Comparison of ENCODE assay signal across 14 mouse cellular contexts in genomic region chr1:184881211-184881610, GRCm38 (mm10). TPM values are rescaled to one million over a fixed set of nuclear protein-coding genes. Genes with fewer than 3 reads are reported as not detected.
DNase-seq lines count a peak whose midpoint lies in the region; ATAC-seq and TF ChIP-seq lines count a peak whose summit lies in the region.
"Had no signal": no experiment of that assay in that cellular context is flagged by ENCODE, and none has a peak within 500 bp of the region (broad histone marks: within the 10 kb centered on the region; RNA-seq: fewer than 3 reads in every experiment).

No protein-coding gene starts in this region.

- 86% methylated on average over 5 of the region's 5 CpGs for WGBS in kidney, embryonic 16.5 days
- WGBS in liver, embryonic 12.5 days (ENCODE audit: insufficient replicate concordance), result 71% methylated on average over 5 of the region's 5 CpGs

- peak overlapping the region; percentile 77 for H3K4me3 ChIP-seq in gastrocnemius, adult 2 months
- H3K4me3 ChIP-seq in kidney, embryonic 16.5 days (ENCODE audit: low read length), result peak overlapping the region; percentile 61
- H3K4me3 ChIP-seq in brown adipose tissue, adult 24 weeks (ENCODE audit: insufficient read depth, low read depth, low read length), result peak overlapping the region; percentile 90
- H3K4me3 ChIP-seq in liver, embryonic 12.5 days, result peak overlapping the region; percentile 55
- H3K4me3 ChIP-seq: hindbrain, embryonic 12.5 days had no signal

- no peak for DNase-seq in gastrocnemius, adult 2 months
- DNase-seq in gastrocnemius, postnatal 10 days, result no peak
- DNase-seq in kidney, postnatal 14 days, result no peak
- no peak for DNase-seq in layer of hippocampus, adult 9-11 months
- DNase-seq: cerebellum, adult 9-11 months; midbrain, embryonic 14.5 days; thymus, adult 2 months had no signal

- H3K9ac ChIP-seq in kidney, embryonic 16.5 days (replicated peaks; ENCODE audit: low read length), result peak overlapping the region; percentile 77; the same call in 1 of the 2 replicates
- no peak overlapping the region; the same call in 1 of the 2 replicates for H3K9ac ChIP-seq in liver, embryonic 12.5 days
- H3K9ac ChIP-seq: hindbrain, embryonic 12.5 days had no signal

- TF ChIP-seq CTCF in gastrocnemius, adult 2 months (IDR thresholded peaks at IDR 0.05), result no peak

- peaks cover 17% of the 10 kb centered on the region; the same call in 1 of the 2 replicates for H3K4me1 ChIP-seq in kidney, embryonic 16.5 days (ENCODE audit: insufficient read depth, low read length)
- peaks cover 13% of the 10 kb centered on the region for H3K4me1 ChIP-seq in brown adipose tissue, adult 24 weeks (ENCODE audit: control insufficient read depth, insufficient read depth, insufficient read length, low read length)
- peaks cover 20% of the 10 kb centered on the region; the same call in 1 of the 2 replicates for H3K4me1 ChIP-seq in liver, embryonic 12.5 days

- H3K36me3 ChIP-seq in kidney, embryonic 16.5 days (ENCODE audit: insufficient read depth, low read length), result no peaks in the 10 kb centered on the region
- no peaks in the 10 kb centered on the region for H3K36me3 ChIP-seq in liver, embryonic 12.5 days
- H3K36me3 ChIP-seq: G1E; hindbrain, embryonic 12.5 days had no signal

- H3K4me2 ChIP-seq in kidney, embryonic 16.5 days (replicated peaks; ENCODE audit: low read depth, low read length), result peak overlapping the region; percentile 82
- H3K4me2 ChIP-seq in liver, embryonic 12.5 days, result peak overlapping the region; percentile 63
- H3K4me2 ChIP-seq: hindbrain, embryonic 12.5 days had no signal

- H3K27ac ChIP-seq in gastrocnemius, adult 2 months, result peak overlapping the region; percentile 90
- H3K27ac ChIP-seq in kidney, embryonic 16.5 days (ENCODE audit: low read length), result no peak overlapping the region
- peak overlapping the region; percentile 77 for H3K27ac ChIP-seq in brown adipose tissue, adult 24 weeks (replicated peaks; ENCODE audit: low read depth, low read length)
- H3K27ac ChIP-seq in liver, embryonic 12.5 days, result no peak overlapping the region
- H3K27ac ChIP-seq: hindbrain, embryonic 12.5 days had no signal

- intact Hi-C loops in gastrocnemius, adult 2 months (cut with DNase I), result no loop called here

- no peak for ATAC-seq in kidney, embryonic 16.5 days (ENCODE audit: low FRiP score, low TSS enrichment)
- ATAC-seq in liver, embryonic 12.5 days, result no peak
- ATAC-seq in cerebellum, adult (ENCODE audit: insufficient number of reproducible peaks, low FRiP score, low TSS enrichment), result no peak
- ATAC-seq: activated CD4-positive, CD25-positive, alpha-beta regulatory T cell, adult 4 months had no signal

- peaks cover 31% of the 10 kb centered on the region for H3K27me3 ChIP-seq in kidney, embryonic 16.5 days (ENCODE audit: insufficient read depth, low read length)
- peaks cover 38% of the 10 kb centered on the region for H3K27me3 ChIP-seq in liver, embryonic 12.5 days (replicated peaks)

- no peaks in the 10 kb centered on the region for H3K9me3 ChIP-seq in kidney, embryonic 16.5 days (ENCODE audit: low read length)
- no peaks in the 10 kb centered on the region for H3K9me3 ChIP-seq in liver, embryonic 12.5 days (replicated peaks)
- H3K9me3 ChIP-seq: G1E; hindbrain, embryonic 12.5 days had no signal

RNA-seq across cellular contexts. Expression of gene C130074G19Rik, which starts 1.8 kb away (rescaled TPM):
- 10 to 100 TPM in 1 of 2 experiments, 1 to 10 TPM in 1; 7.1 to 10.1 TPM for total RNA-seq in gastrocnemius, adult 2 months (2021)
- 10 to 100 TPM; 32.8 to 36.1 TPM for total RNA-seq in gastrocnemius, postnatal 10 days (2021)
- 3.1 and 3.9 TPM in 2 replicates for polyA plus RNA-seq in kidney, embryonic 16.5 days (2015; fragmentation: Nextera tagmentation; extraction: Ambion mirVana)
- 86.6 and 95.5 TPM in 2 replicates for polyA plus RNA-seq in brown adipose tissue, adult 24 weeks (2012; ENCODE audit: insufficient read depth, insufficient read length, missing spikeins)
- polyA plus RNA-seq in liver, embryonic 12.5 days (2016; fragmentation: Nextera tagmentation; extraction: Ambion mirVana), result 1.2 and 1.3 TPM in 2 replicates
- total RNA-seq: G1E had no signal
- polyA plus RNA-seq: activated CD4-positive, CD25-positive, alpha-beta regulatory T cell, adult 4 months; G1E had no signal

RNA-seq across cellular contexts. Expression of gene Marc2, which starts 35.0 kb away (rescaled TPM):
- 100 to 1,000 TPM; 126 to 170 TPM for total RNA-seq in gastrocnemius, adult 2 months (2021)
- 100 to 1,000 TPM; 150 to 151 TPM for total RNA-seq in gastrocnemius, postnatal 10 days (2021)
- 196 and 228 TPM in 2 replicates for polyA plus RNA-seq in kidney, embryonic 16.5 days (2015; fragmentation: Nextera tagmentation; extraction: Ambion mirVana)
- 234 and 326 TPM in 2 replicates for polyA plus RNA-seq in brown adipose tissue, adult 24 weeks (2012; ENCODE audit: insufficient read depth, insufficient read length, missing spikeins)
- polyA plus RNA-seq in liver, embryonic 12.5 days (2016; fragmentation: Nextera tagmentation; extraction: Ambion mirVana), result 171 and 178 TPM in 2 replicates

Comparison
In these comparisons a context has a peak if more than half of its experiments do, and no peak if none do; other contexts are left out.
1. H3K27ac ChIP-seq: peak in gastrocnemius, adult 2 months (single experiment) and brown adipose tissue, adult 24 weeks (single experiment); none in kidney, embryonic 16.5 days (single experiment) and liver, embryonic 12.5 days (single experiment).
2. RNA of gene C130074G19Rik, which starts 1.8 kb away (polyA plus RNA-seq): 86.6 to 95.5 TPM in brown adipose tissue, adult 24 weeks; 3.1 to 3.9 TPM in kidney, embryonic 16.5 days and 1.2 to 1.3 TPM in liver, embryonic 12.5 days; every median in the first group is over 10 times any median in the second.
3. Peak in every context shown above with its lines, with median percentiles within 50 percentile points of each other: H3K4me3 ChIP-seq.